Mouse (Mus musculus) heart, postnatal 0 days (tissue): ENCODE data around the gene Gm29666.

Source experiments
- CTCF ChIP-seq: IDR thresholded peaks from 2 replicates; pipeline ENCODE4 v1.5.1; 2016; ENCODE audit warnings: antibody characterized with exemption, control low read depth, low read depth
- EP300 ChIP-seq: IDR thresholded peaks from 2 replicates; pipeline ENCODE4 v1.6.1; 2016; ENCODE audit warnings: antibody characterized with exemption, low read depth

DNA sequence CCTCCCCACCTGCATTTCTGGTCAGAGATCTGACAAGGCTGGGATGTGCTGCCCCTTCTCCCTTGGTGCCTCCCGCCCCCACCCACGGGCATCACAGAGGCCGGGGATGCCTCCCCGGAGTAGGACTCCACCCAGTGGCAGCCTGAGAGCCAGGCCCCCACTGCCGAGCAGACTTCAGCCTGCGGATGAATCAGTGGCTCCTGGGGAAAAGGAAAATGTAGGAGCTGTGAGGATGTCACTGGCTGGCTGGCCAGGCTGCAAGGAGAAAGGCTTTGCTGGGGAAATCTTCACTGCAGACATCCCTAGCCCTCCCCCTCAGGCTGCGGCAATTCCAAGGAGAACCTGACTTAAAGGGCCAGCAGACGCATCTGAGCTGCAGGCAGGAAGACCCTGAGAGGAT, 40.9 kb upstream of the Gm29666 start:
- TF ChIP-seq CTCF (no peak), EP300 (no peak)
